Mouse (Mus musculus) effector memory CD4-positive, alpha-beta T cell, adult 7 months (primary cell): ENCODE measurements around the gene Bicd2. TPM values are rescaled to one million over a fixed set of nuclear protein-coding genes. Genes with fewer than 3 reads are reported as not detected.

Experiments used
- polyA plus RNA-seq: library from polyadenylated mRNA; unstranded; fragments of 100-300 nt; shearing (Covaris generic); gene quantifications from one replicate; pipeline ENCODE4 v1.2.1, GENCODE M21; 2017

Bicd2 gene
- polyA plus RNA-seq: 20.7 TPM

DNA sequence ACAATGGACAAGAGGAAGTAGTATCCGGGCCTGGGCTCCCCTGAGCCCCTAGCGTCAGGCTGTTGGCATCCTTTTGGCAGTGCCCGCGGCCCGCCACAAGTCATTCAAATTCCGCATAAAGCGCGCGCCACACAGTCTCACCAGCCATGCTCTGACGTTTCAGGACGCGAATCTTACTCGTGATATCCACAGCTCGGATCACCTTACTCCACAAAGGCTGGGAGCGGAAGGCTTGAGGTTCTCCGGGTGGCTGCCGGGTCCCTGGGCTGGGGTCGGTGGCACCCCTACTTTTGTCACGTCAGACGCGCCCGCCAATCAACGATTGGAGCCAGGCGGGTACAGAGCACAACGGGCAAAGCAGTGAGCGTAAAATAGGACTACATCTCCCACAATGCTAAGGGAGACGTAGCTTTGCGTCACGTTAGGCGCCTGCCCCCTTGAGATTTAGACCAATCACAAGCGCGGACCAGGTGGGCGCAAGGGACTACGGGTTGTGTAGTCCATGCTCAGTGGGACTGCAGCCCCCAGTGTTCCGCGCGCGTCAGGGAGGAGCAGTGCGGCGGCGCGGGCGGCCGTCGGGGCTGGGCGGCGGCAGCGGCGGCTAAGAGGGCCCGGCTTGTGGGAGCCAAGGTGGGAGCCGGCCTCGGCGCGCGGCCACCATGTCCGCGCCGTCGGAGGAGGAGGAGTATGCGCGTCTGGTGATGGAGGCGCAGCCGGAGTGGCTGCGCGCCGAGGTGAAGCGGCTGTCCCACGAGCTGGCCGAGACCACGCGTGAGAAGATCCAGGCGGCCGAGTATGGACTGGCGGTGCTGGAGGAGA is at the start of gene Bicd2:
Bicd2 (plus strand) TSS at position 574 of the 819 bp plus-strand sequence.

DNA sequence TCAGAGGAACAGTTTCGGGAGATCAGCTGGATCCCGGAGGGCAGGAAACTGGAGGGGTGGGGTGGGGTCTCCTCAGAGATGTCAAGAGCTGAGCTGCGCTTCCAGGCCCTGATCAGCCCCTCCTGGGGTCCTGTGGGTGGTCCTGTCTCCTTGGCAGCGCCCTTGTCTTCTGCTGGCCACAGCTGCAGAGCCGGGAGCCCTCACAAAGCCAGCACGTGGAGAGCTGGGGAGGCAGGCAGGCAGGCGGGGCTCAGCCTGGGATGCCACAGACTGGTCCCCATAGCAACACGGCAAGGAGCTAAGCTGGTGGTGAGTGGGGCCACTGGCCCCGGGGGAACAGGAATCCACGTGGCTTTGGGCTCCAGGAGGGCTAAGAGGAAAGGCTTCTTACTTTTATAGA is 21.3 kb upstream of the Bicd2 start, which contains the start of gene Fgd3:
Fgd3 (minus strand) TSS at position 272 of the 400 bp plus-strand sequence.

DNA sequence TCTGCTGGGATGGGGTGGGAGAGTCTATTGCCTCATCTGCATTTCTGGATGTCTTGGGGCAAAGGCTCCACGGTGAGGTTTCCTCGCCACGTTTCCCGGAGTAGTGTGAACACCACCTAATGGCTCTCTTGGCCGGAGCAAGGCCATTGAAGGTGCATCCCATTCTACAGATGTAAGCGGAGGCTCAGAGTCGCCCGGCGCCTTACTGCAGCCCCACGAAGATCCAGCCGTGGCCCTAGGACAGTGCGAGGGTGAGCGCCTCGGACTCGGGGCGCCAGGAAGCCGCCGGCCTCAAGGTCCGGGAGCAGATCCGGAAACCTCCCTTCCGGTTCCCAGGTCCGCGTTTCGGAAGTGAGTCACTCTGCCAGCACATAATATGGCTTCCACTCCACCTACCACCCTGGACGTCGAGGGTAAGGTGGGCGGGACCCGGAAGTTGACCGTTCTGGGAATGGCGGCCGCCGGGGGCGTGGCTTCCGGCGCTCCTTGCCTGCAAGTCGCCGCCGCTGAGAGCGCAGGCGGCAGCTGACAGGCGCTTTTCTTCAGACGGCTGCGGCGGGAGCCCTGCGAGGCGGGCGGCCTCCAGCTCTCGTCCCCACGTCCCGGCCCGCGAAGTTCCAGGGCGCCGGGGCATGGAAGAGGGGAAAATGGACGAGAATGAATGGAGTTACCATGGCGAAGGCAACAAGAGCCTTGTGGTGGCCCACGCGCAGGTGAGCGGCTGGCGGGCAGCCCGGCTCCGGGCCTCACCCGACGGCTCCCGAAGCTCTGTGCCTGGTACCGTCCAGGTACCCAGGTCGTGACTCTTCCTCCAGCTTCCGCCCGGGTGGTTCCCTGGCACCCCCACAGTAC is 79.6 kb downstream of the Bicd2 start, which contains the start of gene Ippk:
Ippk (plus strand) TSS at position 496 of the 852 bp plus-strand sequence.

Other genes starting within 250 kb of the Bicd2 start
- gene Wnk2, start 193.6 kb upstream of the Bicd2 start, polyA plus RNA-seq: 0.11 TPM
- 99.4 TPM for gene Ninj1, start 154.1 kb upstream of the Bicd2 start, polyA plus RNA-seq
- gene Card19, start 125.5 kb upstream of the Bicd2 start, polyA plus RNA-seq: 94.1 TPM
- gene Susd3, start 92.9 kb upstream of the Bicd2 start, polyA plus RNA-seq: 25.5 TPM
- 21.2 TPM for gene Fgd3, start 21.3 kb upstream of the Bicd2 start, polyA plus RNA-seq
- gene Ippk, start 79.7 kb downstream of the Bicd2 start, polyA plus RNA-seq: 14.2 TPM
- 2.8 TPM for gene Tes3-ps, start 151.7 kb downstream of the Bicd2 start, polyA plus RNA-seq
- 0.13 TPM for gene Ecm2, start 163.2 kb downstream of the Bicd2 start, polyA plus RNA-seq
- gene Aspn, start 202.9 kb downstream of the Bicd2 start, polyA plus RNA-seq: not detected
- gene Omd, start 240.9 kb downstream of the Bicd2 start, polyA plus RNA-seq: 0.33 TPM